Mouse (Mus musculus) liver, embryonic 14.5 days (tissue): Measurements from ENCODE around the gene Agap3. TPM values are rescaled to one million over a fixed set of nuclear protein-coding genes. Genes with fewer than 3 reads are reported as not detected.
A peak's percentile ranks its signal among the peaks of the same experiment; 100 is the strongest.

ENCODE experiments used
- ATAC-seq: fragments of 200-750 bp; cut with Nextera tagmentation; 2 replicates; pipeline ENCODE4 v1.8.0; 2017; ENCODE audit warnings: moderate number of reproducible peaks, mild to moderate bottlenecking, moderate library complexity; ENCODE audit not compliant: insufficient read depth
- DNase-seq, 3 experiments: peaks; one replicate each; pipeline ENCODE4 v3.0.0-alpha.2; 2012 to 2013; ENCODE audit warnings: low read depth in 3 of 3, low spot score in 3 of 3
- H3K27ac ChIP-seq: fragments of 300-500 bp; sonication (generic); 2 replicates; pipeline ENCODE4 v1.5.1; 2014; ENCODE audit warnings: moderate library complexity, mild to moderate bottlenecking, control low read depth, inconsistent platforms
- H3K27me3 ChIP-seq: fragments of 300-500 bp; sonication (generic); 2 replicates; pipeline ENCODE4 v1.6.1; 2014; ENCODE audit warnings: mild to moderate bottlenecking, low read length, moderate library complexity; ENCODE audit not compliant: control insufficient read depth, insufficient read depth
- H3K36me3 ChIP-seq: fragments of 300-500 bp; sonication (generic); replicated peaks from 2 replicates; pipeline ENCODE4 v1.6.1; 2014; ENCODE audit warnings: low read depth; ENCODE audit not compliant: control insufficient read depth, insufficient read depth
- H3K4me1 ChIP-seq, 2 experiments: fragments of 200-500 bp in 1 of 2; fragments of 300-500 bp in 1 of 2; sonication (generic) in 1 of 2; replicated peaks; 2 replicates each; pipeline ENCODE4 v1.6.1; 2012 to 2014; ENCODE audit warnings: antibody characterized with exemption in 1 of 2, inconsistent platforms in 1 of 2, low read length in 1 of 2; ENCODE audit not compliant: control insufficient read depth in 2 of 2, insufficient read depth in 2 of 2
- H3K4me2 ChIP-seq: fragments of 300-500 bp; sonication (generic); 2 replicates; pipeline ENCODE4 v1.6.1; 2014; ENCODE audit warnings: low read depth, mild to moderate bottlenecking, control low read depth, moderate library complexity
- H3K4me3 ChIP-seq, 2 experiments: fragments of 200-500 bp in 1 of 2; fragments of 300-500 bp in 1 of 2; sonication (generic) in 1 of 2; 2 replicates each; pipeline ENCODE4 v1.5.1; 2012 to 2014; ENCODE audit warnings: low read depth in 2 of 2, low read length in 2 of 2, mild to moderate bottlenecking in 2 of 2, control low read depth in 1 of 2, inconsistent platforms in 1 of 2, moderate library complexity in 1 of 2; ENCODE audit not compliant: insufficient read depth in 1 of 2
- H3K9ac ChIP-seq: fragments of 300-500 bp; sonication (generic); replicated peaks from 2 replicates; pipeline ENCODE4 v1.6.1; 2014; ENCODE audit warnings: mild to moderate bottlenecking, control low read depth, moderate library complexity
- H3K9me3 ChIP-seq: fragments of 300-500 bp; sonication (generic); 2 replicates; pipeline ENCODE4 v1.6.1; 2016; ENCODE audit warnings: low read length, mixed read lengths; ENCODE audit not compliant: control insufficient read depth
- CTCF ChIP-seq: IDR thresholded peaks from 2 replicates; pipeline ENCODE4 v1.5.1; 2016; ENCODE audit warnings: antibody characterized with exemption, low read depth, control low read depth
- EP300 ChIP-seq: IDR thresholded peaks from 2 replicates; pipeline ENCODE4 v1.6.1; 2016; ENCODE audit warnings: antibody characterized with exemption, low read depth
- WGBS: fragments of 180-500 bp; shearing (Covaris S2); extraction: QIAGEN DNeasy Blood & Tissue Kit; methylation state at CpG from one replicate; pipeline ENCODE4 v1.1.7; 2014; ENCODE audit not compliant: insufficient replicate concordance; 5-methylcytosine and 5-hydroxymethylcytosine counted together
- polyA plus RNA-seq, 2 experiments: library from polyadenylated mRNA; depleted of rRNA in 1 of 2; stranded (reverse) in 1 of 2; unstranded in 1 of 2; fragments of >200 nt; fragmentation: Nextera tagmentation in 1 of 2; extraction: Ambion mirVana in 1 of 2; gene quantifications; 2 replicates each; pipeline versions ENCODE4 v1.2.1 to v1.2.3; 2012 to 2014

Gene Agap3
- polyA plus RNA-seq, 2 experiments = 6.6 to 16.9 TPM

- WGBS = 72% methylated on average over 7 of the region's 7 CpGs
- Histone ChIP-seq H3K27ac (no peak overlapping the region), H3K9me3 (no peaks in the 10 kb centered on the region), H3K36me3 (no peaks in the 10 kb centered on the region; the same call in 1 of the 2 replicates), H3K4me3 (no peak overlapping the region), H3K27me3 (no peaks in the 10 kb centered on the region), H3K4me1 (peaks cover 18 to 19% of the 10 kb centered on the region in 2 experiments), H3K9ac (no peak overlapping the region), H3K4me2 (no peak overlapping the region)
- DNase-seq = no peak
- no peak for TF ChIP-seq CTCF
- no peak for TF ChIP-seq EP300
- ATAC-seq = no peak
Observed at GRCm38 (mm10) chr5:24455613-24456012, 3.6 kb downstream of the Agap3 start.

- Histone ChIP-seq H3K36me3 (no peaks in the 10 kb centered on the region), H3K27me3 (no peaks in the 10 kb centered on the region), H3K4me2 (no peak overlapping the region), H3K9ac (no peak overlapping the region), H3K27ac (no peak overlapping the region), H3K4me3 (no peak overlapping the region), H3K9me3 (no peaks in the 10 kb centered on the region), H3K4me1 (no peaks in the 10 kb centered on the region)
- no peak for ATAC-seq
- TF ChIP-seq EP300 (no peak), CTCF (no peak)
- 74% methylated on average over 12 of the region's 12 CpGs for WGBS
- no peak for DNase-seq
Observed at GRCm38 (mm10) chr5:24466762-24467161, 14.8 kb downstream of the Agap3 start.

DNA sequence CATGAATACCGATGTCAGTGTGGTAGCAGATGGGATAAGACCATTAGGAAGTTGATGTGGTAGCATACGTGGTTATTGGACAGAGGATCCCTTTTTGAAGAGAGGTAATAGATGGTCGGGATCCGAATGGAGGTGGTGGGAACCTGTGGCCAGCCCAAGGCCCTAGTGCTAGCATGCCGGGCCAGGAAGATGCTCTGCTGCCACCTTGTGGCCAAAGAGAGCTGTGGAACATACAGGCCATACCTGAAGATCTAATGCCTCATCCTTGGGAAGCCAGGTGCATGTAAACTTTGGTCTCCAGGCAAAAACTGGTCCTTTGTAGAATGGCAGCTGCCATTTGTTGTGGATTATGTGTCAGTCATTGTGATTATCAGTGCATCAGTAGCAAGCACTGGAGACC, 18.6 kb downstream of the Agap3 start:
- Histone ChIP-seq H3K4me3 (no peak overlapping the region), H3K9me3 (no peaks in the 10 kb centered on the region), H3K4me1 (0 out of 4 replicates have a peak, but pooled peaks cover 0 to 2% of the 10 kb centered on the region in 2 experiments), H3K36me3 (no peaks in the 10 kb centered on the region), H3K4me2 (no peak overlapping the region), H3K27ac (no peak overlapping the region), H3K9ac (no peak overlapping the region), H3K27me3 (peaks cover 24% of the 10 kb centered on the region)
- 16% methylated on average over 5 of the region's 5 CpGs for WGBS
- TF ChIP-seq CTCF (peak; percentile 99), EP300 (no peak)
- ATAC-seq (peak; percentile 63; the same call in 1 of the 2 replicates), DNase-seq (peak; percentile 50 to 68 (median 58))

- H3K4me1 ChIP-seq = 0 out of 4 replicates have a peak, but pooled peaks cover 0 to 2% of the 10 kb centered on the region in 2 experiments
- no peak overlapping the region for H3K4me2 ChIP-seq
- H3K27ac ChIP-seq = no peak overlapping the region
- H3K27me3 ChIP-seq = peaks cover 24% of the 10 kb centered on the region
- ATAC-seq (no peak), DNase-seq (no peak)
- no peaks in the 10 kb centered on the region for H3K9me3 ChIP-seq
- H3K4me3 ChIP-seq = no peak overlapping the region
- H3K9ac ChIP-seq = no peak overlapping the region
- TF ChIP-seq CTCF = no peak
- no peak for TF ChIP-seq EP300
- 58% methylated on average over 7 of the region's 7 CpGs for WGBS
- no peaks in the 10 kb centered on the region; the same call in 1 of the 2 replicates for H3K36me3 ChIP-seq
Observed at GRCm38 (mm10) chr5:24472884-24473619, 21.1 kb downstream of the Agap3 start.

- Histone ChIP-seq H3K4me2 (peak overlapping the region; percentile 63), H3K4me1 (0 out of 4 replicates have a peak, but pooled peaks cover 0 to 2% of the 10 kb centered on the region in 2 experiments), H3K9ac (no peak overlapping the region), H3K27me3 (peaks cover 24% of the 10 kb centered on the region), H3K4me3 (peak overlapping the region in 1 of 2 experiments; percentile 39; a peak in 2 of 4 replicates), H3K9me3 (no peaks in the 10 kb centered on the region), H3K36me3 (no peaks in the 10 kb centered on the region; the same call in 1 of the 2 replicates), H3K27ac (no peak overlapping the region)
- ATAC-seq (no peak), DNase-seq (no peak)
- WGBS = 9% methylated on average over 64 of the region's 77 CpGs
- TF ChIP-seq CTCF (no peak), EP300 (no peak)
Observed at GRCm38 (mm10) chr5:24474025-24474722, 22.2 kb downstream of the Agap3 start.
